Mouse (Mus musculus) urinary bladder, postnatal 4 days (tissue): ENCODE results near the gene Tm4sf20.
A peak's percentile ranks its signal among the peaks of the same experiment; 100 is the strongest.

Experiments used
- DNase-seq, 2 experiments: peaks; one replicate each; pipeline ENCODE4 v3.0.0; 2021 to 2022; ENCODE audit warnings: low spot score in 2 of 2

The Tm4sf20 gene

DNA sequence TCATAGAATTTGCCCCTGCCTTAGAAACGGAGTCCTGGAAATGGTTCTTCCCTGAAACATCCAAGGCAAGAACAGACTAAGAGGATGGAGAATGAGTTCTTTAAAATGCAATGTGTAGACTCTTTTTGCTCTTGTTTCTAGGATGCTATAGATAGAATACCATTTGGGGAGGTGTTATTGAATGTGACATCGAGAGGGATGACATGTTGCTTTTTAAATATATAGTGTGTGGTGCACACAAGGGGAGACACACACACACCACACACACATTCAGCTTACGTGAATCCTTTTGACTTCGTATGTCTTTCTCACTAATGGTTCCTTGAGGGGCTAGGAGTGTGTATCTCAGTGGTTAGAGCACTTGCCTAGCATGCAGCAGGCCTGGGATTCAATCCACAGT, 7.0 kb upstream of the Tm4sf20 start:
- DNase-seq = no peak

DNA sequence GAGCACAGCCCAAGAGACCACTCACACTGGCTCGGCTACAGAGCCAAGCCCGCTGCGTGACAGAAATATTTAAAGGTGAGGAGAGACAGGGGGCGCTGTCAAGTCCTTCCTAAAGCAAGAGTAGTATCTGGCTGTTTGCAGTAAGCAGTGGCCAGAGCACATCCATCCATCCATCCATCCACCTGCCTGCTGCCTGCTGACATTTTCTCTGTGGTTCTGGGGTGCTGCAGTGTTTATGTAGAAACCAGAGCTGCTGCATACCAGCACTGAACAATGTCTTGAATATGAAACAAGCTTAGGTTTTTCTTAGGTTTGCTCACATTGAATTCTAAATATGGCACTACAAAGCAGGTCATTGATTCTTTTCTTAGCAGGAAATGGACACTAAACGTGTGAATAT, 4.9 kb upstream of the Tm4sf20 start:
- no peak for DNase-seq

DNA sequence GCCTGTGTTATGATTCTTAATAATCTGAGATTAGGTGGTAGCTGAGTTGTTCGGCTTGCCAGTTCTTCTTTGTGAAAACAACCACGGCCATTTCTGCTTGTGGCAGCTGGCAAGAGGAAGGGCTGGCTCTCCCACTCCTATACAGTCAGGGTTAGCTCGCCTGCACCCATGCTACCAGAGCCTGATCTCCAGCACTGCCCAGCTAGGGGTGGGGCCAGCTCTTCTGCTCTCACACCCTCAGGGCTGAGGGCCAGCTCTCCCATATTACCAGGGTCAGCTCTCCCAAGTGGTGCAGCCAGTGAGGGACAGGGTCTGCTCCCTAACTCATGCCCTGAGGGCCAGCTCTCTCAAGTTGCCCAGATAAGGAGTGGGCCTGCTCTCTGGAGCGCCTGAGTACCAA, 4.2 kb upstream of the Tm4sf20 start:
- DNase-seq = no peak

DNA sequence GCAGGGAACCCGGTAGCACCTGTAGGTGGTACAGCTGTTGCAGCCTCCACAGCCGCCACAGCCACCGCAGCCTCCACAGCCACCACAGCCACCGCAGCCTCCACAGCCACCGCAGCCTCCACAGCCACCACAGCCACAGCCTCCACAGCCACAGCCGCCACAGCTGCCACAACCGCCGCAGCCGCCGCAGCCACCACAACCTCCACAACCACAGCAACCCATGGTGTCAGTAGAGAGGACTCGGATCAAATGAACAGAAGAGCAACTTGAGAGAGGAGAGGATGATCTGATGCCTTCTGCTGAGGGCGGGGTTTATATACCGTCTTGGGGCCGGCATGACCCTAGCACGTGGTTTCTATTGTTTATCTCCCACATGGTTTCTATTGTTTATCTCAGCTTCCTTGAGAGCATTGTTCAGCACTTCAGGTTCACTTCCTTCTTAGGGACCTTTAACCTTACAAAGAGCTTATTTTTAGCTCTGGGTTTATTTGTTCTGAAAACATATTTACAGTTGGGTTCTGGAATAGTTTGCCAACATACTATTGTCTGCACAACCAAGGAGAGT, 2.8 kb upstream of the Tm4sf20 start, which contains the start of gene Gm47791:
TSS of gene Gm47791 (minus strand) at position 222 of the 565 bp plus-strand sequence.
- no peak for DNase-seq

DNA sequence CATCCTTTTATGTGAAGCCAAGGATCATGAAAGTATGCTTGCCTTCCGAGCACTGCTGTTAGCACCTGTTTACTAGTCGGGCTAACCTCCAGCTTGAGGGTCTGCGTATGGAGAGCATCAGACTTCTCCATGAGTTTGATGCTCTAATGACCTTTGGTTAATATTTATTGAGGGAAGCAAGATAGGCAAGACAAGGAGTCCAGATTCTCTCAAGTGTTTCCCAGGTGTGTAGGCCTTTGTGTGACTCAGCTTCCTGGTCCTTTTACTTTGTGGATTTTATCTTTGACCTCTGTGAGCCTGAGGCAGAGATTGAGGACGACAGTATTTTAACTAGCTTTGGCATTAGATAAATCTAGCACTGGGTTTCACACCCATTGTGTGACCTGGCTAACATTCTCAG, 1.6 kb downstream of the Tm4sf20 start:
- no peak for DNase-seq

DNA sequence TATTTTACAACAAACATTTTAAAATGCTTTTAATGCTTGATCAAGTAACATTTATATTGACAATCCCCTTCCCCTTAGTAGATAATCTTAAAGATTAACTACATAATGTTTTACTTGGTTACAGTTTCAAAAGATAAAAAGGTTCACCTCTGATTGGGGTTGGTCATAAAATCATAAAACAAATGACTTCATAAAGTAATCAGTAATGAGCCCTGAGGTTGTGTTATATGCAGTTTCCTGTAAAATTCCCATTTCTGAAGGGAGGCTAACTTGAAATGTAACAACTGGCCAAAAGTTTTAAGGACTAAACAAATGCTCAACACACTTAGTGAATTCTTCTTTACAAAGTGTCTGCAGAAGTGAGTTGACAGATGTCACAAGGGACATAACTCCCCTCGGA, 2.0 kb downstream of the Tm4sf20 start:
- no peak for DNase-seq

DNA sequence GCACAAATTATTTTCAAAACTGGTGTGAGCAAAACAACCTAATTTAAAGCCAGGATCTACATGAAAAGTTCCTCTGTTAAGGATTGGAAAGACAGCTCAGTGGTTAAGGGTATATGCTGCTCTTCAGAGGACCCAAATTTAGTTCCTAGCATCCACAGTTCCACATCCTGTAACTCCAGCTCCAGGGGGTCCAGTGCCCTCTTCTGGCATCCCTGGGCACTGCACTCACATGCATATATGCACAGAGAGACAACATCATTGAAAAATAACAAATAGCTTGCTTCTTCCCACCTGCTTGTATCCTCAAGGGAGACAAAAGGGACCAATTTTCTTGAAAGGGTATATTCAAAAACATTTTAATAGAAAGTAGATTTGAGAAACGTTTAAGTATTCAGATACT, 6.0 kb downstream of the Tm4sf20 start:
- no peak for DNase-seq

DNA sequence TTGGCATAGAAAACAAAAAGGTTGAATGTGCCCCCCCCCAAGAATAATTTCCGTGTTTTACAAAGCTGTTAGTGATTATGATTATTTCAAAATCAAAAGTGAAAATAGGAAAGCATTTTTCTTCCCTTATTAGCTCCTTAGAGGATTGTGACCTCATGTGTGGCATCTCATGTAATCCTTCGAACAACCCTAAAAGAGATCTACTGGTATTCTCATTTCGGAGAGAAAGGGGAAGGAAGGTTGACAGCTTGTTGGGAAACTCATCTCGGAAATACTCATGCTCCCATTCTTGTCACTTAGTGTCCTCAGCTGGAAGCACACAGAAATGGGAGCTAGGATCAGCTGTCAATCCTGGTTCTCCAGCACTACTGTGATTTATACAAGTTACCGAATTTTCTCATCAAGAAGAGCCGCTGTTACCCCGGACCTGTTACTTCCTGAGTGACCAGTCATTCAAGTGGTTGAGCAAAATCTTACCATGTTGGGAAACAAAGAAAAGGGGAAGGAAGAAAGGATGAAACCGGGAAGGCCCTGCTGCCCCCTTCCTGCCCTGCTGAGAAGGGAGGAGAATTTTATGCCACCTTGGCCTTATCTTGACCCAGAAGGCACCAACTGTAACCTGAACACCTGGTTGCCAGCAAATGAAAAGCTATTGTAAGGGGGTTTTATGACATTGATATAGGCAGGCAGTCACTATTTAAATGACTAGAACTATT, 6.6 kb downstream of the Tm4sf20 start:
- DNase-seq = no peak

DNA sequence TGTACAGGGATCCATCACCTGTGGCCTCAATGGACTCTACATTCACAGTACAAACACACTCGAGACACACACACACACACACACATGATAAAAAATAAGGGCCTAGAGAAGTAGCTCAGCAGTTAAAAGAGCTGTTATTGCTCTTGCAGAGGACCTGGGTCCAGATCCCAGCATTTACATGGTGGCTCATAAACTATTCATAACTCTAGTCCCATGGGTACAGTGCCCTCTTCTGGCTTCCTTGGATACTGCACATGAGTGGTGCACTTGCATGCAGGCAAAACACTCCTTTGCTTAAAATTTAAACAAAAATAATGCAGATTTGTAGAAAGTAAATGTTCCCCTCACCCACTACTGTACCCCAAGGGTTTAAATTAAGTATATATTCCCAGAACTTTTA, 8.7 kb downstream of the Tm4sf20 start:
- no peak for DNase-seq

DNA sequence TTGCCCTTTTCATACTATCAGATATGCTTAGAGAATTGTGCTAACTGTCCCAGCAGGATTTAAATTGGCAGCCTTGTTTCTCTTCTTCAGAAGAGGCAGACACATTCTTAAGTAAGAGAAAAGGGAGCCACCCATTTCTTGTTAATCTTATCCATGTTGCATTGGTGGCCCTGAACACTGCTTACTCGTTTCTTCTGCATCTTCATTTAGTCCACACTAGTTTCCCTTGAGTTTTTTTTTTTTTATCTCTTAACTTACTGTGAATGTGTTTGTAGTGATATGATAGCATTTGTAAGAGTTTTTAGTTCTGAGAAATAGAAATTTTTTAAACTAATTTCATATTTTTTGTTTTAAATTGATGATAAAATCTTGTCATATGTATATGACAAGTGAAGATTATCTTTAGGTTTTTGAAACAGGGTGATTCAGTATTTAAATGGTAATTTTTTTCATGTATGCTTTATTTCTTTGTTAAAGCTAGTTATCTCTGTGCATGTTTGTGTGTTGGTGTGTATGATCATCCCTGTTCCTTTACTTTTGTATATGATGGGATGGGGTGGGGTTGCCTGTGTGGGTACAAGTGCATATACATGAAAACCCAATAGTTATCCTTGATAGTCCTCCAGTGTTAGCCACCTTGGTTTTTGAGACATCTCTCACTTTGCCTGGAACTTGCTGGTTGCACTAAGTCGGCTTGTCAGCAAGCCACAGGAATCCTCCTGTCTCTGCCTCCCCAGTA, 20.4 kb downstream of the Tm4sf20 start:
- DNase-seq = no peak

DNA sequence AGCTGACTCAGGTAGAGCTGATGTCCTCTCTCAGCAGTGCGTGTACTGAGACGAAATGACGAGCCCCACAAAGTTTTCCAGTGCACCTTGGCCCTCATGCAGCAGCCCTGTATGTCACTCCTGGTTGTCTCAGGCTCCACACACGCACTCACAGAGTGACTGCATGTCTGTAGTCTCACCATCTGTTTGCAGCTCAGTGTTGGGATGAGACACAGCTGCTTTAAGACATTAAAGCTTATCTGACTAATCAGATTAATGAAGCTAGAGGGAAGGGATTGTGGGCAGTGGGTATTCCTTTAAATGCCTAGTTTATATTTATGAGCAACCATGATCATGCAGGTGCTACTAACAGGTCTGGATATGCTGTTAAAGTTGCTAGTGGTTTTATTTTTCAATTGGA, 21.9 kb downstream of the Tm4sf20 start:
- DNase-seq = no peak

DNA sequence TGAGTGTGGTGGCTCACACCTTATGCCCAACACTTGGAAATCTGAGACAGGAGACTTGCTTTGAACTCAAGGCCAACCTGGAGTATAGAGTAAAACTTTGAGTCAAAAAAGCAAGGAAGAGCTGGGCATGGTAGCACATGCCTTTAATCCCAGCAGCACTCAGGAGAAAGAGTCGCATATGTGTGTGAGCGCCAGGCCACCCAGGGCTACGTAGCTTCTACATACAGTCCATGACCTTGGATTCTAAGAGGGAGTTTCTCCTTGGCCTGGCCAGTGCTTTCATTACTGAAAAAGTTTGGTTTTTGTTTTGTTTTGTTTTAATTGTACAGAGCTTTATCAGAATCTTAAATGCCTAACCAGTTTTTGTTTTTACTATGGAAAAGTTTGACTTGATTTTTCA, 24.3 kb downstream of the Tm4sf20 start:
- DNase-seq = no peak

DNA sequence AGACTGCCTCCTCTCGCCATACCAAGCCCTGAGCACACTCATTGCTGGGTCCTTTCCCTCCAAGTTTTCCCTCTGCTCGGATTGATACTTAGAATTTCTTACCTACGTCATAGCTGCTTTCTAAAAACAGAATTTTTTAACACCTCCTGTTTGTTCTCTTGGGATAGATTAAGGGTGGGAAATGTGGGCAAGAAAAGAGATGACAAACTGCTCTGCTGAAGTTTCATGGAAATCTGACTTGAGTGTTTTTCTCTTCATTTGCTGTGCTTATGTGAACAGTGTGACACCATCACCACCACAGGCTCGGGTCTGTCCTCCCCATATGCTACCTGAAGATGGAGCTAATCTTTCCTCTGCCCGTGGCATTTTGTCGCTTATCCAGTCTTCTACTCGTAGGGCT, 26.7 kb downstream of the Tm4sf20 start:
- no peak for DNase-seq

DNA sequence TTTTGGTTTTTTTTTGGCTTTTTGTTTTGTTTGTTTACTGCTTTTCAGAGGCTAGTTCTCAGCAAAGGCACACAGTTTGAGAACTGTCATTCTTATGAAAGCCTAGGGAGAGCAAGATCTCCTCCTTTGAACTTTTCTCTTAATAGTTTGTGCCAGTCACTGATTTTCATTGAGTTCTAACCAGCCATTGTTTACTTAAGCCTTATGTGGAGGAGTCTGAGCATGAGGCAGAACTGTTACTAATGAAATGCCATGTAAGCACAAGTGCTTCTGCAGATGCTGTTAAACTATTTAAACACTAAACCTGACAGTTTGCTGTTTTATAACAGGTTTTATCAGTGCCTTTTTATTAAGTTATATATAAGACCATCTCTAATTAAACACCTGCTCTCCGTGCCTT, 30.2 kb downstream of the Tm4sf20 start:
- no peak for DNase-seq

DNA sequence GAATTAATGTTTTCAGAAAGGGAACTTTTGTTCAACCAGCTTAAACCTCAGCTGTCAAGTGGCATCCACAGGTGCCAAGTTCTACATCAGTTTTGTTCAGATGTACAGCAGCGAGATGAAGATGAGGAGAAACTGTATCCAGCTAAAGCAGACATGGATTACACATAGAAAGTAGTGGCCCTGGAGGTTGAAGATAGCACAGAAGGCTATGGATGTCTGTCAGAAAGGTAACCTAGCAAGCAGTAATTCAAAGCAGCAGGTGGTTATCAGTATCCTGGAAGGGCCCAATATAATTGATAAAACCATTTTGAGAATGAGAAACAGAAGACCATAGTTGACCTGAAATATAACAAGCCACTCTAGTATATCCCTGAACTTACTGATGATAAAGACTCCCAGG, 34.9 kb downstream of the Tm4sf20 start:
- no peak for DNase-seq

DNA sequence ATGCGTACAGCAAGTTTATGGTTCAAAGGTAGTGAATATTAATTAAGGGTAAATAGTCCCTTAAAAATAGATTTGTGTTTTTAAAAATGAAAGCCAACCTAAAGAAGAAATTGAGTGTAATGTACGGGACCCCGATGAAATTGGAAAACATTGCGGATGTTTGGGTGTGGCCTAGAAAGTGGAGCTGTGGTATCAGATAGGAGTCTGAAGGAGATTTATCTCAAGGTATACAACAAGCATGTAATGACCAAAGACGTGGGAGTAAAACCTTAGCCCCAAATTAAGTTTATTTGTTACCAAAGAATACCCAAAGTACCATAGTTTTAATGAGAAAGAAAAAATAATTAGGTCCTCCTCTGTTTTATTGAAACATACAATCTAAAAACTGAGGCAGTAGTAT, 41.8 kb downstream of the Tm4sf20 start:
- no peak for DNase-seq

DNA sequence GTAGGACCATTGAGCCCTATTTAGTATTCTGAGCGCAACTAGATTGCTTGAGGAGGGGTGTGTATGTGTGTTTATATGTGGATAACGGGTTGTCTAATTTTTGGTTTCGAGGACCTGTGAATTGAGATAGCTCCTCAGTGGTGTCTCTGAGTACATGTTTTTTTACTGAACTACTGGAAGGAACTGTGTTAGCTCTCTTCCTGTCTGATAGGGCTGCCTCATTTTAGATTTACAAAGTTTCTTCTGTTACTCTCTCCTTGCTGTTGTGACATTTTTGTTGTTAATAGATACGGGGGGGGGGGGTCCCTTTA, 42.4 kb downstream of the Tm4sf20 start:
- DNase-seq = no peak

DNA sequence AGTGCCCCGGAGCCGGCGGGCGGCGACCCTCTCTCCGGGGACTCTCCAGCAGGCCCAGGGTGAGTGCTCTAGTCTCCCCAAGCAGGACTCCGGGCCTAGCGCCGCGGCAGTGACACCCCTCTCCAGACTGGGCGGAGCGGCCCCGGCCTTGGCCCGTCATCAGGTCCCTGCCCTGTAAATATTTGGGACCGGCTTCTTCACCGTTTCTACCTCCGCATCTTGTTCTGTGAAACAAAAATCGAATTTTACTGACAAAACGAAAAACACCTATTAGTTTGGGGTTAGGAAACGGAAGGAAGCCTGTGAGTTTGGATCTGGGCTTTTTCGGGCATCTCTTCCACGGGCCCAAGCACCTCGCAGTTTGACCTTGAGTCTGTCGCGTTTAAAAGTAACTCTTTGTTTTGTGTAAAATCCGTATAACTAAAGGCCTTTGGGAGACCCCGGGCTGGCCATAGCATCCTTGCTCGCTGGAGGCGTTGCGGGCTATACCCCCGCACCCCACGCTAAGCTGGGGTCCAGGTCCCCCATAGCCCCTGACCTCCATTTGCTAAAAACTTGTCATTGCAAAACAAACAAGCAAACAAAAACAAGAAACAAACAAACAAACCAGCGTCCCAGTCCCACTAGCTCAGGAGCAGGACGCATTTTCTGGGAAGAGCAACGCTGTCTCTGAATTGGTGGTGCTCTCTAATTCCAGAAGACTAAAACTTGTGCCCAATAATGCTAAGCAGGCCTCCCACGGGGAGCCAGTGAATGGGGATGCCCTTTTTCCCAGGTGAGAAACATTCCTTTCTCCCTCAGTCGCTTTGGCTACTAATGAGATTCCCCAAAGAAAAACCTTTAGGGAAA, 43.0 kb downstream of the Tm4sf20 start:
- DNase-seq = no peak

DNA sequence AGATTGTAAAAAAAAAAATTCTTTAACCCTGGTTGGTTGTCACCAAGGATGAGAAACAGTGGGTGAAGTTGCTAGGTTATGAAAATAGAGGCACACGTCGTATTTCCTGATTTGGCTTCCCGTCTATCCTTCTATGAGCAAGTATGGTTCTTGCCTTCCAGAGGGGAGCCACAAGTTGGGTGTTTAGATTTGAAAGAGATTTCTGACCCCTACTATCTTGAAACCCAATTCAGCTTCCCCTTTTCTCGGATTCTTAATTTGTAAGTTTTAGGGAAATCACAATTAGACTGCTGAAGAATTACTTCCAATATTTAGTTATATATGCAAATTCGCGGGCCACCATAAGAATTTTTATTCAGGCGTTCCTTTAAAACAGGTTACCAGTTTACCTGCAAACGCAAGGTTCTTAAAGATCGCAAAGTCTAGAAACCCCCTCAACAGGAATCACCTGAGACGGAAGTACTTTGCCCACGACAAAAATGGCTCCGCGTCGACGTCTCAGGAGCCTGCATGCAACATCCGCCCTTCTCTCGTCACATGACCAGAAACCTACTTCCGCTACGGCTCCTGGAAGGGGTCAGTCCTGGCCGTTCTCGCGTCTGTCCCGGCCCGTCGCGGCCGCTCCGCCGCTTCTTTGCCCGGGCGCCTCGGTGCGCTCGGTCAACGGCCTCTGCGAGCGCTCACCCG, 43.8 kb downstream of the Tm4sf20 start, which contains the start of gene Mff:
TSS of gene Mff (plus strand) at position 552 of the 687 bp plus-strand sequence.
- DNase-seq = peak; percentile 87 to 92

DNA sequence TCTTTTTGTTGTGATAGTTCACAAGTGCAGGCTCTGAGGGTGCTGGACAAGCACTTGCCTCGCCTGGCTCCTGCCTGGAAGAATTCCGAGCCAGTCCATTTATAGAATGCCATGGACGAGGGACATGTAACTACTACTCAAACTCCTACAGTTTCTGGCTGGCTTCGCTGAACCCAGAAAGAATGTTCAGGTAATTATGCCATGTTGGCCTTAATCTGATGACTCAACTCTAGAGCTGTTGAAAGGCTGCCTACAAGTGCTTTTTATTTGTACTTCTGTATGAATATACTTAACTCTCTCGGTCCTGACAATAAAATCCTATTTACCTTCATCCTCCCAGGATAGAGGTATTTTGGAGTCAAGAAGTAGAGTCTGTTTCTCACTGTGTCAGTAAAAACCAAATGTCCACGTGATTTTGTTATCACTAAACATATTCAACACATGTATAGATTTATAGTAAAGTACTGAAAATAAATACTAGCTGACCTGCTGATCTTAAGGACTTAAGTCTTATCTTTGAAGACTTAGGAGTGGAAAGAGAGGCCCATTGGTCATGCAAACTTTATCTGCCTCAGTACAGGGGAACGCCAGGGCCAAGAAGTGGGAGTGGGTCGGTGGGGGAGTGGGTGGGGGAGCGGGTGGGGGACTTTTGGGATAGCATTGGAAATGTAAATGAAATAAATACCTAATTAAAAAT, 50.3 kb downstream of the Tm4sf20 start:
- DNase-seq = no peak
